Mouse (Mus musculus) stomach, embryonic 15.5 days (tissue): ENCODE data around the gene Setd5. TPM values are rescaled to one million over a fixed set of nuclear protein-coding genes. Genes with fewer than 3 reads are reported as not detected.

Experiments
- ATAC-seq: fragments of 200-750 bp; cut with Nextera tagmentation; 2 replicates; pipeline ENCODE4 v1.8.0; 2017; ENCODE audit warnings: low read depth, moderate number of reproducible peaks, moderate TSS enrichment; ENCODE audit not compliant: insufficient read depth, low FRiP score
- H3K27ac ChIP-seq: fragments of 300-500 bp; sonication (generic); 2 replicates; pipeline ENCODE4 v1.5.1; 2015; ENCODE audit warnings: mild to moderate bottlenecking, inconsistent platforms
- H3K27me3 ChIP-seq: fragments of 300-500 bp; sonication (generic); replicated peaks from 2 replicates; pipeline ENCODE4 v1.6.1; 2015; ENCODE audit warnings: inconsistent platforms
- H3K36me3 ChIP-seq: fragments of 300-500 bp; sonication (generic); 2 replicates; pipeline ENCODE4 v1.6.1; 2015; ENCODE audit warnings: inconsistent platforms
- H3K4me1 ChIP-seq: fragments of 300-500 bp; sonication (generic); 2 replicates; pipeline ENCODE4 v1.6.1; 2015; ENCODE audit warnings: inconsistent platforms
- H3K4me2 ChIP-seq: fragments of 300-500 bp; sonication (generic); 2 replicates; pipeline ENCODE4 v1.6.1; 2015; ENCODE audit warnings: mild to moderate bottlenecking, inconsistent platforms
- H3K4me3 ChIP-seq: fragments of 300-500 bp; sonication (generic); replicated peaks from 2 replicates; pipeline ENCODE4 v1.5.1; 2015; ENCODE audit warnings: inconsistent platforms
- H3K9ac ChIP-seq: fragments of 300-500 bp; sonication (generic); 2 replicates; pipeline ENCODE4 v1.6.1; 2015; ENCODE audit warnings: inconsistent platforms
- H3K9me3 ChIP-seq: fragments of 300-500 bp; sonication (generic); 2 replicates; pipeline ENCODE4 v1.6.1; 2016; ENCODE audit warnings: inconsistent platforms
- WGBS: fragments of 180-500 bp; shearing (Covaris S2); methylation state at CpG from one replicate; pipeline ENCODE4 v1.1.7; 2015; 5-methylcytosine and 5-hydroxymethylcytosine counted together
- polyA plus RNA-seq: library from polyadenylated mRNA; unstranded; fragments of >200 nt; fragmentation: Nextera tagmentation; extraction: Ambion mirVana; gene quantifications from 2 replicates; pipeline ENCODE4 v1.2.1, GENCODE M21; 2015

Setd5 gene
- polyA plus RNA-seq, 1 experiment from 2014 or later: 70.3 TPM

GRCm38 (mm10) chr6:113040319-113040718 lies 36.8 kb upstream of the Setd5 start:
- no peaks in the 10 kb centered on the region for H3K27me3 ChIP-seq
- H3K9ac ChIP-seq: no peak overlapping the region
- no peak overlapping the region for H3K4me3 ChIP-seq
- no peaks in the 10 kb centered on the region for H3K9me3 ChIP-seq
- no peak overlapping the region for H3K27ac ChIP-seq
- no peaks in the 10 kb centered on the region for H3K36me3 ChIP-seq
- 0 out of 2 replicates have a peak, but pooled peaks cover 2% of the 10 kb centered on the region for H3K4me1 ChIP-seq
- H3K4me2 ChIP-seq: no peak overlapping the region
- 68% methylated on average over 2 of the region's 2 CpGs for WGBS
- ATAC-seq: no peak

DNA sequence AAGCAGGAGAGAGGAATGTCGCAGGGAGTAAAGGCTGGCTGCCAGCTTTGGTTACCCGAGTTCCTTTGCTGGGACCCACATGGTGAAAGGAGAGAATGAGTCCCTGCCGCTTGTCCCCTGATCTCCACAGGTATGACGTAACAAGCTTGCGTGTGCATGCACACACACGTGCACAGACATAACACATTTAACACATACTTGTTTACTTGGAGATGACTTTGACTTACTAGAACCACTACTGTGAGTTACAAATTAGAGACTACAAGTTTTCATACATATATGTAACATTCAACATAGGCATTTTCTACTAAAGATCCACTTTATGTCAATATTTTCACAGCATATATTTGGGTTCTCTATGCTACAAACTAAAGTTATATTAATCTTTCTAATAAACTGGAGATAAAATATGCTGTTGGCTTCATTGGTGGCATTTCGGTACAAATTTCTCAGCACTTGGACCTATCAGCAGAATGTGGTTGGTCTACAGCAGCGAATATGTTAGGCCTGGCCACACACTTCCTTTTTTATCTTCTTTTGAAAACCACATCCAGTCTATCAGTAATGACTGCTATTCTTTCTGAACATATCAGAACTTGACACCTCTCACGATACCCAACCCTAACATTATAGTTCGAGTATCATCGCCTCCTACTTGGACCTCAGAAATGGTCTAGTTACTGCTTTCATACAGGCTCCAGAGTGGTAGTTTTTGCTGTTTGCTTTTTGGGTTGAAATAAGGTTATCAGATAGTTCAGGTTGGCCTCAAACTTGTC lies 35.8 kb upstream of the Setd5 start:
- no peak overlapping the region for H3K27ac ChIP-seq
- no peaks in the 10 kb centered on the region for H3K9me3 ChIP-seq
- ATAC-seq: no peak

GRCm38 (mm10) chr6:113045575-113045974 lies 31.6 kb upstream of the Setd5 start:
- Histone ChIP-seq H3K9ac (peak overlapping the region; percentile 73), H3K27me3 (no peaks in the 10 kb centered on the region), H3K9me3 (no peaks in the 10 kb centered on the region), H3K27ac (peak overlapping the region; percentile 95), H3K4me2 (peak overlapping the region; percentile 80), H3K4me3 (peak overlapping the region; percentile 74), H3K36me3 (0 out of 2 replicates have a peak, but pooled peaks cover 4% of the 10 kb centered on the region), H3K4me1 (peaks cover 10% of the 10 kb centered on the region; the same call in 1 of the 2 replicates)
- WGBS: under 1% methylated on average over 11 of the region's 11 CpGs
- ATAC-seq: no peak

More for the DNA sequence above, 35.8 kb upstream of the Setd5 start:
- no peak overlapping the region for H3K4me2 ChIP-seq
- H3K4me3 ChIP-seq: no peak overlapping the region
- H3K9ac ChIP-seq: no peak overlapping the region
- H3K4me1 ChIP-seq: 0 out of 2 replicates have a peak, but pooled peaks cover 2% of the 10 kb centered on the region
- no peaks in the 10 kb centered on the region for H3K36me3 ChIP-seq
- 75% methylated on average over 11 of the region's 11 CpGs for WGBS
- H3K27me3 ChIP-seq: no peaks in the 10 kb centered on the region

DNA sequence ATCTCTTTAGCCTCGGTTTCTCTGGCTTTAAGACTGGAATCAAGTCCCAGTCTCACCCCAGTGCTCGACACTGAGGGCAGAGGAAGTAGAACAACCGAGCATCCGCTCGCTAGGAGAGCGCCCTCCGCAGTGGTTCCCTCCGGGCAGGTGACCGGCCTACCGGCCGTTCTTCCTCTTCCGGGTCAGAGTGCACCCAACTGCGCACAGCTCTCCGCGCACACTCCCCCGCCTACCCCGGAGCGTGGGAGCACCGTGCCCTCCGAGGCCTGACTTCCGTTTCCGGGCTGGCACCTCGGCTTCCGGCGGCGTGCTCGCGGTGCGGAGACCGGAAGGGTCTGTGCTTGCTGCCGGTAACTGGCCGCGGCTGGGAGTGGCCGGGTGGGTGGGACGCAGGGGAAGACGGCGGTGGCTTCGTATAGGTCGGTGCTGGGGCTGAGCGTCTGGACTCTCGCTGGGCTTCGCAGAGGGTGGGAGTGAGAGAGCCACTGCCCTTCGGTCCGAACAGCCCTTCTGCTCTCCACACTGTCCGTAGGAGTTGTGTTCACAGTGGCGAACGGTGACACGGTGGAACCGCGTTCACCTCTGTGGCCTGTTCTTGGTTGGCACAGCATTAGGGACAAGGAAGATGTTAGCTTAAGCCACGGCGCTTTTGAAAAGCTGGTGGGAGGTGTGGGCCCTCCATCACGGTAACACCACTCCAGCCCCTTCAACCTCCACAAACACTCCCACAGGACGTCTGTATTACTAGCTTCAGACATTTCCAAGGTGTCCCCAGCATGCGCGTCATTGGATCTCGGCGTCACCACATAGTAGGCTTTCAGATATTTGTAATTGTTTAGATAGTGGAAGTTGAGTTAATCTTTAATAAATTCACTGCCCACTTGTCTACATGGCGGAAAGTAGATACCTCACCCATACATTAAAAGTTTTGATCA lies 30.9 kb upstream of the Setd5 start, which contains the start of gene Thumpd3:
Thumpd3 (plus strand) TSS at position 185 of the 935 bp plus-strand sequence.
- H3K9ac ChIP-seq: peak within 1 kb of the TSS; percentile 73
- peak within 1 kb of the TSS; percentile 74 for H3K4me3 ChIP-seq
- under 1% methylated on average over 58 of the region's 59 CpGs for WGBS
- H3K9me3 ChIP-seq: no peaks in the 10 kb centered on the region
- H3K4me1 ChIP-seq: peaks cover 10% of the 10 kb centered on the region; the same call in 1 of the 2 replicates
- H3K27ac ChIP-seq: peak within 1 kb of the TSS; percentile 95
- no peaks in the 10 kb centered on the region for H3K27me3 ChIP-seq
- peaks cover 8% of the 10 kb centered on the region; the same call in 1 of the 2 replicates for H3K36me3 ChIP-seq
- H3K4me2 ChIP-seq: peak within 1 kb of the TSS; percentile 80
- peak; percentile 100 for ATAC-seq

DNA sequence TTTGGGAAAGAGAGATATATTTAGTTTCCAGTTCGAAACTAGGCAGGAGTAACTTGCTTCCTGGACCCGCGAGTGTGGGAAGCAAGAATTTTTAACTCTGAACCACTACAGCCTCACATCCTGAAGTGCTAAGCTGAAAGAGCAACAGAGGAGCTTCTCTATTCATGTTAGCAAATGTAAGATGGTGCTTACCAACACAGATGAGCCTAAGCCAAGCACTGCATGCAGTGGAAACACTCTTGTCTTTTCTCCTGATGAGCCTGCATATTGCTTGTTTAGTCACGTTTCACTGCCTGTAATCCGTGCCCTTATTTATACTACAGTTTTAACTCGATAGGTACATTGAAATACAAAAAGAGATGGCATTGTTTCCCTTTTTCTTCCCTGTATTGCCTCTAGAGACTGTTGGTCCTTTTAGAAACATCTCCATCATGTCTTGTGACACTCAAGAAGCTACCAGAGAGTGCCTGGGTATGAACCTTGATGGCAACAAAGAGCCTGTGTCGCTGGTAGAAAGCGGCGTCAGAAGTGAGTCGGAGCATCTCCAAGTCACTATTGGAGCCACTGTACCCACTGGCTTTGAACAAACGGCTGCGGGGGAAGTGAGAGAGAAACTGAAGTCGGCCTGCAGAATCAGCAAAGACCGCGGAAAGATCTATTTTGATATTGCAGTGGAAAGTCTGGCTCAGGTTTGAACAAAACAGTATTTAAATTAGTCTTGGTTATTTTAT lies 30.0 kb upstream of the Setd5 start:
- Histone ChIP-seq H3K4me1 (peaks cover 10% of the 10 kb centered on the region; the same call in 1 of the 2 replicates), H3K4me2 (peak overlapping the region; percentile 80), H3K27ac (peak overlapping the region; percentile 95; the same call in 1 of the 2 replicates), H3K27me3 (no peaks in the 10 kb centered on the region), H3K36me3 (peaks cover 12% of the 10 kb centered on the region; the same call in 1 of the 2 replicates), H3K9me3 (no peaks in the 10 kb centered on the region), H3K9ac (peak overlapping the region; percentile 54), H3K4me3 (peak overlapping the region; percentile 74)
- ATAC-seq: no peak
- WGBS: 58% methylated on average over 15 of the region's 15 CpGs

- Histone ChIP-seq H3K27ac (no peak overlapping the region), H3K9me3 (no peaks in the 10 kb centered on the region), H3K4me2 (no peak overlapping the region), H3K4me3 (no peak overlapping the region), H3K4me1 (peaks cover 10% of the 10 kb centered on the region; the same call in 1 of the 2 replicates), H3K36me3 (peaks cover 12% of the 10 kb centered on the region; the same call in 1 of the 2 replicates), H3K27me3 (no peaks in the 10 kb centered on the region), H3K9ac (no peak overlapping the region)
- no peak for ATAC-seq
- 84% methylated on average over 2 of the region's 2 CpGs for WGBS
These were observed 28.8 kb upstream of the Setd5 start for GRCm38 (mm10) chr6:113048371-113048770.

DNA sequence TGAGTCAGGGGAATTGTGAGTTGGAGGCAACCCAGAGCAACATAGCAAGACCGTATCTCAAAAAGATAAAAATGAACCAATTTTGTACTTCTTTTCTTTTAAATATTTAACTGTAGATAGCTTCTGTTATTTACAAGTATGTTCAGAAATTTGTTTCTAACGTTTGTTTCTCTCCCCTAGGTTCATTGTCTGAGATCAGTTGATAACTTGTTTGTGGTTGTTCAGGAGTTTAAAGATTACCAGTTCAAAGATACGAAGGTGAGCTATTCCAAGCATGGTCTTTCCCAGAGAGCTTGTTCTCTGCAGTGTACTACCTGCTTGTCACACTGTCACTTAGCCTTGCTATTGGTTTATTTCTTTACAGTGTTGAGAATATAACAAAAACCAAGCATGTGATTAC lies 28.0 kb upstream of the Setd5 start:
- ATAC-seq: no peak
- Histone ChIP-seq H3K9me3 (no peaks in the 10 kb centered on the region), H3K36me3 (peaks cover 12% of the 10 kb centered on the region; the same call in 1 of the 2 replicates), H3K4me3 (no peak overlapping the region), H3K4me2 (no peak overlapping the region), H3K4me1 (peaks cover 10% of the 10 kb centered on the region; the same call in 1 of the 2 replicates), H3K27me3 (no peaks in the 10 kb centered on the region), H3K27ac (no peak overlapping the region), H3K9ac (no peak overlapping the region)
- WGBS: 81% methylated on average over 3 of the region's 3 CpGs

DNA sequence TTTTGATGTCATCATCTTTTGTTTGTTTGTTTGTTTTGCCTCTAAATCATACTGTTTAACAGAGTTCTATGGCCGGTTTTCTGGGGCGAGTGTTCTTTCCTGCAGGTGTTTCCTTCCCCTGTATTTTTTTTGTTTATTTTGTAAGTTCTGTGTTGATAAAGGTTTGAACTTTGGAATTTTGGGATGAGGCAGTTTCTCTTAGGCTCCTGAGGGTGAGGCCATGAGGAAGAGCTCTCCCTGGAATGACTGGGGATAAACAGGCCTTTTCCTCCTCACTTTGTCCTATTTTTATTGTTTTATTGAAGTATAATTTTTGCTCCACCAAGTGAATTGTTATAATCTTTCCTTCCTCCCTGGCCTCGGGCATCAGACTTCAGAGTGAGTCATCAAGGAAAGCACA lies 24.2 kb upstream of the Setd5 start:
- peaks cover 28% of the 10 kb centered on the region for H3K36me3 ChIP-seq
- H3K4me3 ChIP-seq: no peak overlapping the region
- H3K27me3 ChIP-seq: no peaks in the 10 kb centered on the region
- no peak overlapping the region for H3K9ac ChIP-seq
- no peak overlapping the region for H3K27ac ChIP-seq
- no peaks in the 10 kb centered on the region for H3K4me1 ChIP-seq
- no peaks in the 10 kb centered on the region for H3K9me3 ChIP-seq
- WGBS: 54% methylated on average over 3 of the region's 3 CpGs
- ATAC-seq: no peak
- H3K4me2 ChIP-seq: no peak overlapping the region

DNA sequence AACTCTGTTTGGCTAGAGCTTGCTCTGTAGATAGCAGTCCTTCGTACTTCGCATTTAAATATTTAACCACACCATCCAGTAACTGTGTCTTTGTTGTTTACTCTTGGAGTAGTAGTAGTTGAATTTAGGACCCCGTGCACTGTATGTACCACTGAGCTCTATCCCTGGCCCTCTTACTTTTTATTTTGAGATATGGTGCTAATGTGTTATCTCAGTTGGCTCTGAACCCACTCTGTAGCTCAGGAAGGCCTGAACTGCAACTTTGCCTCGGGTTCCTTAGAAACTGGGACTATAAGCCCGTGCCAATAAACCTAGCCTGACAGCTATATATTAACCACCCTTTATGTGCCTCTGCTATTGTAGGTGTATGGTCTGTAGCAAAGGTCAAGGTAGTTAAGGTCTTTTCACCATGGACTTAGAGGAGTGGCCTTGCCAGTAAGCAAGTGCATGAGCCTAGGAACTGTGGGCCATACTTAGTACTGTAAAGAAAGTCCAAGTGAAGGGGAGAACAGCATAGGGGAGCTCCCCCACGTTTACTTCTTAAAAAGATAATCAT lies 22.5 kb upstream of the Setd5 start:
- Histone ChIP-seq H3K4me3 (no peak overlapping the region), H3K27me3 (no peaks in the 10 kb centered on the region), H3K4me2 (no peak overlapping the region), H3K36me3 (peaks cover 32% of the 10 kb centered on the region), H3K9me3 (no peaks in the 10 kb centered on the region), H3K9ac (no peak overlapping the region), H3K27ac (0 out of 2 replicates have a peak overlapping the region, but pooled peaks have one; percentile 7), H3K4me1 (no peaks in the 10 kb centered on the region)
- no peak for ATAC-seq
- 82% methylated on average over 6 of the region's 6 CpGs for WGBS

DNA sequence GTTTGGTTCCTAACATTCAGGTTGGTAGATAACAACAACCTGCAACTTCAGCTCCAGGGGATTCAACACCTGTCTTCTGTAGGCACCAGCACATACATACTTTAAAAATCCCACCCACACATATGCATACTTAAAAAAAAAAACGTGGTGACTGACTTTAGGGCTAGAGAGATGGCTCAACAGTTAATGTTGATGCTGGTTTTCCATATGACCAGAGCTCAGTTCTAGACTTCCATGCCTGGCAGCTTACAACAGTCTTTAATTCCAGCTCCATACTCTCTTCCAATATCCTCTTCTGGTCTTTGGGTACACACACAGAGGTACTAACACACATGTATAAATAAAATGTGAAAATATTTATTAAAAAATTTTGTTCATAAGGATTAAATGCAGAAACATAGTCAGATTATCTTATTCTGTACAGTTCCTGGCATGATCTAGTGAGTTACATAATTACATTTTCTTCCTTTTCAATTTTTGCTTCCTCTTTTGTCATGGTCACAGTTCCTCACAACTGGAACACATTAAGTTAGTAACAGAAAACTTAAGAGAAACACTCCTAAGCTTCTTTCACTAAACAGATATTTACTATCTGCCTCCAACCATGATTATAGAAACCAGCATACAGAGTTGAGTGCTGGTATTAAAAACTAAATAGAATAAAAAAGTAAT lies 16.1 kb upstream of the Setd5 start:
- H3K4me3 ChIP-seq: no peak overlapping the region
- H3K36me3 ChIP-seq: peaks cover 58% of the 10 kb centered on the region
- no peaks in the 10 kb centered on the region for H3K9me3 ChIP-seq
- no peak overlapping the region for H3K9ac ChIP-seq
- H3K27me3 ChIP-seq: no peaks in the 10 kb centered on the region
- no peak overlapping the region for H3K4me2 ChIP-seq
- WGBS: 72% methylated on average over 1 of the region's 1 CpGs
- H3K4me1 ChIP-seq: no peaks in the 10 kb centered on the region
- no peak overlapping the region for H3K27ac ChIP-seq
- ATAC-seq: no peak
